In genomic region chr12:108333481-108333882, GRCm38 (mm10) we compare ENCODE assay signal across 8 mouse cellular contexts. TPM values are rescaled to one million over a fixed set of nuclear protein-coding genes. Genes with fewer than 3 reads are reported as not detected.
DNase-seq lines count a peak whose midpoint lies in the region; ATAC-seq and TF ChIP-seq lines count a peak whose summit lies in the region.

No protein-coding gene starts in this region.

- no peak for TF ChIP-seq CTCF in gastrocnemius, adult 2 months (IDR thresholded peaks at IDR 0.05)
- no peak for TF ChIP-seq CTCF in bone marrow macrophage, adult 2 months (IDR thresholded peaks at IDR 0.05; ENCODE audit: low read depth, low read length)
- TF ChIP-seq CTCF in heart, postnatal 0 days (IDR thresholded peaks at IDR 0.05; ENCODE audit: low read depth): no peak

- no peak for DNase-seq in gastrocnemius, adult 2 months
- DNase-seq in gastrocnemius, postnatal 25 days: no peak
- DNase-seq in heart, postnatal 0 days (ENCODE audit: low spot score): peak; percentile 8
- peak; percentile 40 for DNase-seq in splenic B cell, adult 2 months (ENCODE audit: low read depth, low spot score)
- DNase-seq in cerebellum, adult 11-12 months: no peak
- no peak for DNase-seq in retina, embryonic 14.5 days (ENCODE audit: low spot score)

- no peak for TF ChIP-seq POLR2A in bone marrow macrophage, adult 2 months (IDR thresholded peaks at IDR 0.05; ENCODE audit: borderline replicate concordance, low read depth, low read length)

- intact Hi-C loops in gastrocnemius, adult 2 months (cut with DNase I): loop anchor here (1.0 kb wide), 1 partner anchor 161 kb away; no protein-coding TSS in a partner anchor

- no peak for TF ChIP-seq EP300 in heart, postnatal 0 days (IDR thresholded peaks at IDR 0.05; ENCODE audit: low read depth)

- H3K4me3 ChIP-seq in gastrocnemius, adult 2 months: peak overlapping the region; percentile 80
- peak overlapping the region; percentile 39 for H3K4me3 ChIP-seq in bone marrow macrophage, adult 2 months (ENCODE audit: insufficient read depth, low read length)
- peak overlapping the region; percentile 62 for H3K4me3 ChIP-seq in heart, postnatal 0 days (ENCODE audit: low read depth, low read length)
- H3K4me3 ChIP-seq in liver, embryonic 15.5 days (replicated peaks): peak overlapping the region; percentile 52

- peaks cover 5% of the 10 kb centered on the region; the same call in 1 of the 2 replicates for H3K4me1 ChIP-seq in bone marrow macrophage, adult 2 months (ENCODE audit: control insufficient read depth, insufficient read depth, low read length)
- H3K4me1 ChIP-seq in heart, postnatal 0 days (ENCODE audit: control insufficient read depth, insufficient read depth): 0 out of 2 replicates have a peak, but pooled peaks cover 10% of the 10 kb centered on the region
- peaks cover 19% of the 10 kb centered on the region for H3K4me1 ChIP-seq in liver, embryonic 15.5 days (replicated peaks)

- no peaks in the 10 kb centered on the region for H3K9me3 ChIP-seq in heart, postnatal 0 days (replicated peaks; ENCODE audit: control insufficient read depth, low read length)
- no peaks in the 10 kb centered on the region for H3K9me3 ChIP-seq in liver, embryonic 15.5 days (replicated peaks)

- 0 out of 2 replicates have a peak overlapping the region, but pooled peaks have one; percentile 5 for H3K9ac ChIP-seq in heart, postnatal 0 days (replicated peaks; ENCODE audit: low read depth, low read length)
- no peak overlapping the region for H3K9ac ChIP-seq in liver, embryonic 15.5 days

- peak overlapping the region; percentile 76 for H3K27ac ChIP-seq in gastrocnemius, adult 2 months
- peak overlapping the region; percentile 24; the same call in 1 of the 2 replicates for H3K27ac ChIP-seq in bone marrow macrophage, adult 2 months (ENCODE audit: insufficient read depth, low read depth, low read length)
- H3K27ac ChIP-seq in heart, postnatal 0 days (ENCODE audit: low read depth): peak overlapping the region; percentile 39; the same call in 1 of the 2 replicates
- H3K27ac ChIP-seq in liver, embryonic 15.5 days (replicated peaks): no peak overlapping the region

- WGBS in heart, postnatal 0 days: under 1% methylated on average over 22 of the region's 22 CpGs
- WGBS in liver, embryonic 15.5 days (ENCODE audit: insufficient replicate concordance): under 1% methylated on average over 22 of the region's 22 CpGs

- peak; percentile 14 for ATAC-seq in heart, postnatal 0 days (ENCODE audit: insufficient read depth, low read depth)
- ATAC-seq in liver, embryonic 15.5 days (ENCODE audit: insufficient read depth): peak; percentile 43

- no peaks in the 10 kb centered on the region for H3K36me3 ChIP-seq in heart, postnatal 0 days (replicated peaks; ENCODE audit: control insufficient read depth, insufficient read depth, low read length)
- no peaks in the 10 kb centered on the region for H3K36me3 ChIP-seq in liver, embryonic 15.5 days (replicated peaks)
- H3K36me3 ChIP-seq in splenic B cell, adult 2 months (ENCODE audit: control insufficient read depth, insufficient read depth, low read length, poor library complexity, severe bottlenecking): no peaks in the 10 kb centered on the region

- H3K27me3 ChIP-seq in heart, postnatal 0 days (ENCODE audit: control insufficient read depth, insufficient read depth, low read length): peaks cover 38% of the 10 kb centered on the region
- H3K27me3 ChIP-seq in liver, embryonic 15.5 days: peaks cover 92% of the 10 kb centered on the region
- no peaks in the 10 kb centered on the region; the same call in 1 of the 2 replicates for H3K27me3 ChIP-seq in splenic B cell, adult 2 months (ENCODE audit: control insufficient read depth, insufficient read depth, low read length, poor library complexity, severe bottlenecking)

- peak overlapping the region; percentile 98 for H3K4me2 ChIP-seq in heart, postnatal 0 days (ENCODE audit: low read depth, low read length)
- H3K4me2 ChIP-seq in liver, embryonic 15.5 days: peak overlapping the region; percentile 79

RNA-seq across cellular contexts. Expression of gene Cyp46a1, which starts 0.7 kb away (rescaled TPM):
- under 1 TPM; 0.10 to 0.25 TPM for total RNA-seq in gastrocnemius, adult 2 months (2021)
- under 1 TPM; 0.13 TPM for total RNA-seq in gastrocnemius, postnatal 25 days (2021)
- polyA plus RNA-seq in bone marrow macrophage, adult 2 months (2012; ENCODE audit: insufficient read depth, insufficient read length, missing spikeins): 0.36 TPM in 1 of 2 replicates, not detected in the other
- 1.0 and 3.6 TPM in 2 replicates for total RNA-seq in heart, postnatal 0 days (2014; rRNA removed; ENCODE audit: low replicate concordance)
- polyA plus RNA-seq in heart, postnatal 0 days (2015; fragmentation: Nextera tagmentation; extraction: Ambion mirVana): 3.0 and 3.1 TPM in 2 replicates
- 0.08 and 0.09 TPM in 2 replicates for polyA plus RNA-seq in liver, embryonic 15.5 days (2015; fragmentation: Nextera tagmentation; extraction: Ambion mirVana)

RNA-seq across cellular contexts. Expression of gene Hhipl1, which starts 27.4 kb away (rescaled TPM):
- total RNA-seq in gastrocnemius, adult 2 months (2021): 1 to 10 TPM in 1 of 2 experiments, under 1 TPM in 1; 0.66 to 1.1 TPM
- under 1 TPM; 0.91 to 0.95 TPM for total RNA-seq in gastrocnemius, postnatal 25 days (2021)
- not detected in 2 replicates for polyA plus RNA-seq in bone marrow macrophage, adult 2 months (2012; ENCODE audit: insufficient read depth, insufficient read length, missing spikeins)
- 0.70 and 5.0 TPM in 2 replicates for total RNA-seq in heart, postnatal 0 days (2014; rRNA removed; ENCODE audit: low replicate concordance)
- 0.58 and 0.61 TPM in 2 replicates for polyA plus RNA-seq in heart, postnatal 0 days (2015; fragmentation: Nextera tagmentation; extraction: Ambion mirVana)
- polyA plus RNA-seq in liver, embryonic 15.5 days (2015; fragmentation: Nextera tagmentation; extraction: Ambion mirVana): 0.03 and 0.09 TPM in 2 replicates

RNA-seq across cellular contexts. Expression of gene Eml1, which starts 37.3 kb away (rescaled TPM):
- total RNA-seq in gastrocnemius, adult 2 months (2021): 100 to 1,000 TPM in 1 of 2 experiments, 10 to 100 TPM in 1; 93.4 to 111 TPM
- total RNA-seq in gastrocnemius, postnatal 25 days (2021): 100 to 1,000 TPM in 1 of 2 experiments, 10 to 100 TPM in 1; 84.7 to 109 TPM
- 0.38 and 0.65 TPM in 2 replicates for polyA plus RNA-seq in bone marrow macrophage, adult 2 months (2012; ENCODE audit: insufficient read depth, insufficient read length, missing spikeins)
- total RNA-seq in heart, postnatal 0 days (2014; rRNA removed; ENCODE audit: low replicate concordance): 69.3 and 80.6 TPM in 2 replicates
- polyA plus RNA-seq in heart, postnatal 0 days (2015; fragmentation: Nextera tagmentation; extraction: Ambion mirVana): 61.3 and 65.2 TPM in 2 replicates
- polyA plus RNA-seq in liver, embryonic 15.5 days (2015; fragmentation: Nextera tagmentation; extraction: Ambion mirVana): 5.5 and 6.1 TPM in 2 replicates

RNA-seq across cellular contexts. Expression of gene Ccdc85c, which starts 58.3 kb away (rescaled TPM):
- 10 to 100 TPM; 30.1 to 33.4 TPM for total RNA-seq in gastrocnemius, adult 2 months (2021)
- 10 to 100 TPM; 11.4 to 15.2 TPM for total RNA-seq in gastrocnemius, postnatal 25 days (2021)
- polyA plus RNA-seq in bone marrow macrophage, adult 2 months (2012; ENCODE audit: insufficient read depth, insufficient read length, missing spikeins): 0.19 and 0.25 TPM in 2 replicates
- total RNA-seq in heart, postnatal 0 days (2014; rRNA removed; ENCODE audit: low replicate concordance): 44.7 and 56.2 TPM in 2 replicates
- 6.9 and 7.8 TPM in 2 replicates for polyA plus RNA-seq in heart, postnatal 0 days (2015; fragmentation: Nextera tagmentation; extraction: Ambion mirVana)
- polyA plus RNA-seq in liver, embryonic 15.5 days (2015; fragmentation: Nextera tagmentation; extraction: Ambion mirVana): 1.1 and 1.4 TPM in 2 replicates

Comparison
In these comparisons a context has a peak if more than half of its experiments do, and no peak if none do; other contexts are left out.
1. DNase-seq: peak in heart, postnatal 0 days (single experiment) and splenic B cell, adult 2 months (single experiment); none in gastrocnemius, adult 2 months (single experiment), gastrocnemius, postnatal 25 days (single experiment), cerebellum, adult 11-12 months (single experiment) and retina, embryonic 14.5 days (single experiment).
2. Peak in every context shown above with its lines, with median percentiles within 50 percentile points of each other: H3K4me3 ChIP-seq.